Mouse (Mus musculus) heart, postnatal 0 days (tissue): ENCODE results near the gene Ppox. TPM values are rescaled to one million over a fixed set of nuclear protein-coding genes. Genes with fewer than 3 reads are reported as not detected.
"Not testable (repeated sequence)": the region's sequence is repeated elsewhere in the genome, so short reads cannot be mapped to it uniquely, and the experiment has no call there.

Experiments
- ATAC-seq: fragments of 200-750 bp; cut with Nextera tagmentation; 2 replicates; pipeline ENCODE4 v1.8.0; 2017; ENCODE audit warnings: low read depth, moderate number of reproducible peaks, moderate library complexity; ENCODE audit not compliant: insufficient read depth
- DNase-seq: peaks from one replicate; pipeline ENCODE4 v3.0.0-alpha.2; 2016; ENCODE audit warnings: low spot score
- H3K27ac ChIP-seq: fragments of 300-500 bp; sonication (generic); 2 replicates; pipeline ENCODE4 v1.5.1; 2014; ENCODE audit warnings: low read depth, mild to moderate bottlenecking
- H3K27me3 ChIP-seq: fragments of 300-500 bp; sonication (generic); 2 replicates; pipeline ENCODE4 v1.6.1; 2014; ENCODE audit warnings: low read length, mixed read lengths; ENCODE audit not compliant: control insufficient read depth, insufficient read depth
- H3K36me3 ChIP-seq: fragments of 300-500 bp; sonication (generic); replicated peaks from 2 replicates; pipeline ENCODE4 v1.6.1; 2014; ENCODE audit warnings: low read length, mixed read lengths; ENCODE audit not compliant: control insufficient read depth, insufficient read depth
- H3K4me1 ChIP-seq: fragments of 300-500 bp; sonication (generic); 2 replicates; pipeline ENCODE4 v1.6.1; 2014; ENCODE audit warnings: antibody characterized with exemption; ENCODE audit not compliant: control insufficient read depth, insufficient read depth
- H3K4me2 ChIP-seq: fragments of 300-500 bp; sonication (generic); 2 replicates; pipeline ENCODE4 v1.6.1; 2014; ENCODE audit warnings: low read depth, mild to moderate bottlenecking, low read length, moderate library complexity
- H3K4me3 ChIP-seq: fragments of 300-500 bp; sonication (generic); 2 replicates; pipeline ENCODE4 v1.5.1; 2014; ENCODE audit warnings: low read depth, low read length
- H3K9ac ChIP-seq: fragments of 300-500 bp; sonication (generic); replicated peaks from 2 replicates; pipeline ENCODE4 v1.6.1; 2014; ENCODE audit warnings: low read depth, low read length, mixed read lengths
- H3K9me3 ChIP-seq: fragments of 300-500 bp; sonication (generic); replicated peaks from 2 replicates; pipeline ENCODE4 v1.6.1; 2016; ENCODE audit warnings: low read length; ENCODE audit not compliant: control insufficient read depth
- CTCF ChIP-seq: IDR thresholded peaks from 2 replicates; pipeline ENCODE4 v1.5.1; 2016; ENCODE audit warnings: antibody characterized with exemption, control low read depth, low read depth
- EP300 ChIP-seq: IDR thresholded peaks from 2 replicates; pipeline ENCODE4 v1.6.1; 2016; ENCODE audit warnings: antibody characterized with exemption, low read depth
- WGBS: fragments of 180-500 bp; shearing (Covaris S2); extraction: QIAGEN DNeasy Blood & Tissue Kit; methylation state at CpG from one replicate; pipeline ENCODE4 v1.1.7; 2014; 5-methylcytosine and 5-hydroxymethylcytosine counted together
- polyA plus RNA-seq: library from polyadenylated mRNA; unstranded; fragments of >200 nt; fragmentation: Nextera tagmentation; extraction: Ambion mirVana; gene quantifications from 2 replicates; pipeline ENCODE4 v1.2.1, GENCODE M21; 2015
- total RNA-seq: library from RNA; depleted of rRNA; stranded (reverse); fragments of >200 nt; gene quantifications from 2 replicates; pipeline ENCODE4 v1.2.3, GENCODE M21; 2014; ENCODE audit warnings: low replicate concordance

The Ppox gene
- total and polyA plus RNA-seq, 2 experiments from 2014 or later = 24.6 to 52.4 TPM

GRCm38 (mm10) chr1:171241952-171242351, 39.0 kb downstream of the Ppox start:
- H3K4me1 ChIP-seq, H3K4me3 ChIP-seq, H3K9me3 ChIP-seq, DNase-seq, H3K27me3 ChIP-seq, H3K4me2 ChIP-seq, H3K27ac ChIP-seq, H3K9ac ChIP-seq, ATAC-seq: not testable (repeated sequence)
- peaks cover 70% of the 10 kb centered on the region for H3K36me3 ChIP-seq
- WGBS = 86% methylated on average over 12 of the region's 12 CpGs
- TF ChIP-seq CTCF = peak; percentile 23; the same call in 1 of the 2 replicates

- Histone ChIP-seq H3K9ac (no peak overlapping the region), H3K4me1 (peaks cover 5% of the 10 kb centered on the region; the same call in 1 of the 2 replicates), H3K36me3 (peaks cover 81% of the 10 kb centered on the region), H3K27me3 (no peaks in the 10 kb centered on the region), H3K4me3 (no peak overlapping the region), H3K4me2 (no peak overlapping the region), H3K9me3 (no peaks in the 10 kb centered on the region), H3K27ac (no peak overlapping the region)
- 89% methylated on average over 10 of the region's 10 CpGs for WGBS
- TF ChIP-seq EP300 = no peak
- TF ChIP-seq CTCF = no peak
- ATAC-seq (no peak), DNase-seq (no peak)
Measured at GRCm38 (mm10) chr1:171240911-171241310, 40.1 kb downstream of the Ppox start.

- Histone ChIP-seq H3K36me3 (peaks cover 88% of the 10 kb centered on the region), H3K4me1 (0 out of 2 replicates have a peak, but pooled peaks cover 5% of the 10 kb centered on the region), H3K9ac (no peak overlapping the region), H3K27me3 (no peaks in the 10 kb centered on the region), H3K9me3 (no peaks in the 10 kb centered on the region), H3K4me2 (no peak overlapping the region), H3K27ac (peak overlapping the region; percentile 59), H3K4me3 (no peak overlapping the region)
- DNase-seq (peak; percentile 53), ATAC-seq (peak; percentile 34; the same call in 1 of the 2 replicates)
- 65% methylated on average over 15 of the region's 15 CpGs for WGBS
- TF ChIP-seq CTCF = no peak
- TF ChIP-seq EP300 = peak; percentile 64
Measured at GRCm38 (mm10) chr1:171239992-171240744, 40.8 kb downstream of the Ppox start.

DNA sequence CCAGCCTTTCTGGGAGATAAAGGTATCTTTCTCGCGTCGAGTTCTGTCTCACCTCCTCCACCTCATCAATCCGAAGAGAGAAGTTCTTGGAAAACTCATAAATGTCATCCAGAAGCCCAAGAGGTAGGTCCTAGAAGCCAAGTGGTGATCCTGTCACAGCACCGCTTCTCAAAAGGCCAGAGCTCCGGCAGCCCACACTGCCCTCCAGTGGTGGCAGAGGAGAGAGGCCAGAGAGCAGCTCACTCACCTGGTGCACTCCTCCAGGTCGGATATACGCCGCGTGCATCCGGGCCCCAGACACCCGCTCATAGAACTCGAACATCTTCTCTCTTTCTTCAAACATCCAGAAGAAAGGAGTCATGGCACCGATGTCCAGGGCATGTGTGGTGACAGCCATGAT, 42.5 kb downstream of the Ppox start:
- Histone ChIP-seq H3K27me3 (no peaks in the 10 kb centered on the region), H3K4me2 (no peak overlapping the region), H3K27ac (no peak overlapping the region), H3K9me3 (no peaks in the 10 kb centered on the region), H3K9ac (no peak overlapping the region), H3K36me3 (peaks cover 96% of the 10 kb centered on the region), H3K4me3 (no peak overlapping the region), H3K4me1 (0 out of 2 replicates have a peak, but pooled peaks cover 6% of the 10 kb centered on the region)
- TF ChIP-seq EP300 = no peak
- TF ChIP-seq CTCF = peak; percentile 75
- WGBS = 76% methylated on average over 14 of the region's 14 CpGs
- ATAC-seq = 0 out of 2 replicates have a peak, but pooled peaks have one; percentile 35
- no peak for DNase-seq

GRCm38 (mm10) chr1:171237438-171237837, 43.5 kb downstream of the Ppox start:
- no peak for DNase-seq
- Histone ChIP-seq H3K9ac (no peak overlapping the region), H3K4me1 (0 out of 2 replicates have a peak, but pooled peaks cover 6% of the 10 kb centered on the region), H3K4me3 (no peak overlapping the region), H3K4me2 (no peak overlapping the region), H3K27ac (no peak overlapping the region), H3K36me3 (peaks cover 85% of the 10 kb centered on the region), H3K9me3 (no peaks in the 10 kb centered on the region), H3K27me3 (no peaks in the 10 kb centered on the region)
- WGBS = 76% methylated on average over 6 of the region's 6 CpGs
- no peak for TF ChIP-seq CTCF
- no peak for TF ChIP-seq EP300
- no peak for ATAC-seq
